Mouse (Mus musculus): Measurements from ENCODE around the gene Crk. TPM values are rescaled to one million over a fixed set of nuclear protein-coding genes. Genes with fewer than 3 reads are reported as not detected.

The Crk gene
- total RNA-seq, 4 experiments from 2014 or later = 111 to 128 (median 120) TPM

GRCm38 (mm10) chr11:75655621-75656545 lies 23.2 kb upstream of the Crk start:
- peak in 1 of 2 experiments; percentile 42 for DNase-seq (ENCODE audit: low spot score in 2 of 2)

DNA sequence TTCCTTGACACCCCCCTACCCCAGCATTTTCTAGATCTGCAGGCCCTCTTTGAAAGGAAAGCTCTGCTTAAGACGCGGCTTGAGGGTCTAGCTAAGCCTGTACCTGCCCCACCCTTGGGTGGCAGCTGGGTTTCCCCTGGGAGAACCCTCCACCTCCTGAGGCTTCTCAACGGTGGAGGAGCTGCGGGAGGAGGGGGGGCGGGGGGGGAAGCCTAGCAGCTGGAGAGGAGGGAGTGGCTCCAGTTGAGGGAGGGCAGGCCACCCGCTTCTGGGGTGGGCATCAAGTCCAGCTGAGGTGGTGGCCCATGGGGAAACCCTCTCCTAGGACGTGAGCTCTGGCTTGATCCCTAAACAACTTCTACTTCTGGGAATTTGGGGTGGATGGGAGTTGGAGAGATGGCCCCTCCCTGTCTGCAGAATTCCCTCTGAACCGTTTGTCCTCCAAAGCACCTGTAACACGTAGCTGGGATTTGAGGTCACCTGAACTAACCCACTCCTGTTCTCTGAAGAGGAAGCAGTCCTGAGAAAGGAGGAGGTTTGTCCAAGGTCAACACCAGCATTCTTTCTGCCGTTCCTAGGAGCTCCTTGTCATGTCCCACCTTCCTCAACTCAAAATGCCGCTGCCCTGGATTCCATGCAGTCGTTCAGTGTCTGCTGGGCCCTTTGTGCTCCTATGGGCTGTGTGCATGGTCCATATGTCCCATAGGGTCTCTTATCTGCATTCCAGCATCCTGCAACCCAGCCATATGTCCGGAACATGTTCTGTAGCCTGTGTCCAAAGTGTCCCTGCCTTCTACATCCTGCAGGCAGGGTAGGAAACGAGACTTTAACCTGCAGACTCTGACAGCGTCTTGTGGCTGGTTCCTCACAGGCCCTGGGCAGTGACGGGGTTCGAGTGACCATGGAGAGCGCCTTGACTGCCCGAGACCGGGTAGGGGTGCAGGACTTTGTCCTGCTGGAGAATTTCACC lies 22.2 kb upstream of the Crk start:
- no peak for DNase-seq (ENCODE audit: low spot score in 2 of 2)

DNA sequence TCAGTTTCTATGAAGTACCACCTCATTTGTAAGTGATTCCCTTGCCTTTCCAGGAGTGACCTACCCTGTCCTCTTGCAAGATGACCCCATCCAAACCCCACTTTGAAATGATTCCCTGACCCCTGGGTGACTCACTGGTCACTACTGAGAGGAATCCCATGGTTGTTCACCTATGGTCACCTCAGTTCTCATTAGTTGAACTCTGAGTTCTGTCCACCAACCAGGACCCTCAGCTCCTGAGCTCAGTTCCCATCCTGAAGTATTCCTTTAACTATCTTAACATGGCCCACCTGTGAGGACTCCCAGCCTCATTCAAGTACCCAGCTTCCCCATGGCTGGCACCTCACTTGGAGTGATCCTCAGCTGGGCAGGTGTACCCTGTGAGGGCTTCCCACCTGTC lies 21.2 kb upstream of the Crk start:
- no peak for DNase-seq (ENCODE audit: low spot score in 2 of 2)

GRCm38 (mm10) chr11:75658311-75658710 lies 20.7 kb upstream of the Crk start:
- DNase-seq (ENCODE audit: low spot score in 2 of 2) = no peak

GRCm38 (mm10) chr11:75658996-75659750 lies 19.9 kb upstream of the Crk start:
- DNase-seq (ENCODE audit: low spot score in 2 of 2) = no peak

DNA sequence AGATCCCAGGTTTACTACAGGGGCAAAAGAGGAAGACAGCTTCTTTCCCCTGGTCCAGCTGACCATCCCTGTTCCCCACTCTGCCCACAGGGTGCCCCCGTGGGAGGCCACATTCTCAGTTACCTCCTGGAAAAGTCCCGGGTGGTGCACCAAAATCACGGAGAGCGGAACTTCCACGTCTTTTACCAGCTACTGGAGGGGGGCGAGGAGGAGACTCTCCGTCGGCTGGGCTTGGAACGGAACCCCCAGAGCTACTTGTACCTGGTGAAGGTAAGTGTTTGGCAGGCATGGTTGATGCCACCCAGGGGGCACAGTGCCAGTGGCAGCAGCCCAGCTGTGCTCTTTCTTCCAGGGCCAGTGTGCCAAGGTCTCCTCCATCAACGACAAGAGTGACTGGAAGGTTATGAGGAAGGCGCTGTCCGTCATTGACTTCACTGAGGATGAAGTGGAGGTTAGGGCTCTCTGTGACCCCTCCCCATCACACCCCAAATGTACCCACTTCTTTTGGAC lies 18.9 kb upstream of the Crk start:
- DNase-seq (ENCODE audit: low spot score in 2 of 2) = no peak

GRCm38 (mm10) chr11:75660941-75661800 lies 17.9 kb upstream of the Crk start:
- no peak for DNase-seq (ENCODE audit: low spot score in 2 of 2)

DNA sequence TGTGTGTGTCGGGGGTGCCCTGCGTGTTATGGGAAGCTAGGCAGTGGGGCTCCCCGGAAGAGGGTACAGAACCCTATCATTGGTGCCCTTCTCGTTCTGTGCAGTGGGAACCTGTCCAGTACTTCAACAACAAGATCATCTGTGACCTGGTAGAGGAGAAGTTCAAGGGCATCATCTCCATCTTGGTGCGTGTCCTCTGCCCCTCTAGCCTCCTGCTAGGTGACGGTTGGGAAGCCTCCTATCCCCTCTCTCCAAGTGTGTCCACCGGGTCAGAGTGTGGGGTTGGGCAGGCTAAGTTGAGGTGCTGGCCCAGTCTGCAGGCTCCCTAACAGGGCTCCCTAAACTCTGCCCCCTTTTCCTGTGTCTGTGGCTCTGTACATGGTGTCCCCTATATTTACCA lies 16.9 kb upstream of the Crk start:
- no peak for DNase-seq (ENCODE audit: low spot score in 2 of 2)

- no peak for DNase-seq (ENCODE audit: low spot score in 2 of 2)
Measured at GRCm38 (mm10) chr11:75666296-75666695, 12.8 kb upstream of the Crk start.

DNA sequence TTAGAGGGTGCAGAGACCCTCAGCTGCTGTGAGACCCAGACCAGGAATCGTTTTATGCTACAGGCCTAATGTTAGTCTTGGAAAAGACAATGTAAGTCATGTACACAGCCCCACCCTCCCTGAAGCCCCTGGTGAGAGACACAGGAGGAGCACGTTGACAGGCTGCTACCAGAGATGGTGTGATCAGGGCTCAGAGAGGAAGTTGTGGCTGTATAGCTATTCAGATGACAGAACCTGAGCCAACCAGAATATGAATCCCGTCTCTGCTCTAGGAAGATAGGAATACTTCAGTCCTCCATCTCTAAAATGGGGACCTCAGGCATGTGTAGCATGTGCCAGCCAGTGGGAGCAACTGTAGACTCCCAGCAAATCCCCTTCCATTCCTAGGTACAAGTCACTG lies 10.4 kb upstream of the Crk start:
- DNase-seq (ENCODE audit: low spot score in 2 of 2) = no peak

GRCm38 (mm10) chr11:75669176-75669852 lies 9.7 kb upstream of the Crk start:
- no peak for DNase-seq (ENCODE audit: low spot score in 2 of 2)

DNA sequence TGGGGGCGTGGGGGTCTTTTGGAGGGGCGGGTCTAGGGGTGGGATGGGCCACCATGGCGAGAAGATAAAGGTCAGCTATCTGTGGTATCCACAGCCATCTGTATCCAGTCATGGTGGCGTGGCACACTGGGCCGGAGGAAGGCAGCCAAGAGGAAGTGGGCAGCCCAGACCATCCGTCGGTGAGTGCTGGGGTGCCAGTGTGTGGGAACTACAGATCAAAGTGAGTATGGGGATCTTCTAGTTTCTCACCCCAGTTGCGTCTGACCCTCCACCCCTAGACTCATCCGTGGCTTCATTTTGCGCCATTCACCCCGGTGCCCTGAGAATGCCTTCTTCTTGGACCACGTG lies 9.2 kb upstream of the Crk start:
- no peak for DNase-seq (ENCODE audit: low spot score in 2 of 2)

DNA sequence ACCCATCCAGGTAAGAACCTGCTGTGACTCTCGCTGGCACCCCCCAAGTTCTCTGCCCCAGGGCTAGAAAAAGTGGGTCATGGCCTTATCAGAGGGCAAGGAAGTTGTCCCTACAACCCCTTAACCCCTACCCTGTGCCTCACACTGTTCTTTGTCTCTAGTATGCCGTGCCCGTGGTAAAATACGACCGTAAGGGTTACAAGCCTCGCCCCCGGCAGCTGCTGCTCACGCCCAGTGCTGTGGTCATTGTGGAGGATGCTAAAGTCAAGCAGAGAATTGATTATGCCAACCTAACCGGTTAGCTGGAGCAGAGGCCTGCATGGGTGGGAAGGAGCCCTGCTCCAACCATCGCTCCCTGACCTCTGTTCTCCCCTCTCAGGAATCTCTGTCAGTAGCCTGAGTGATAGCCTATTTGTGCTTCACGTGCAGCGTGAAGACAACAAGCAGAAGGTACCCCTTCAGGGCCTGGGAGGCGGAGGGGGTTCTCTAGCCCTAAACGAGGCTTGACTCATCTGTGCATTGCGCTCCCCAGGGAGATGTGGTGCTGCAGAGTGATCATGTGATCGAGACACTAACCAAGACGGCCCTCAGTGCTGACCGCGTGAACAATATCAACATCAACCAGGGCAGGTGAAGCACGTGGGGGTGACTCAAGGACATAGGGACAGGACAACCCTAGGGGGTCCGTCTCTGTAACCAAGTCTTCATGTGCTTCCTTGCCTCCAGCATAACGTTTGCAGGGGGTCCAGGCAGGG lies 7.5 kb upstream of the Crk start:
- no peak for DNase-seq (ENCODE audit: low spot score in 2 of 2)

- no peak for DNase-seq (ENCODE audit: low spot score in 2 of 2)
Measured at GRCm38 (mm10) chr11:75673411-75673810, 5.6 kb upstream of the Crk start.

DNA sequence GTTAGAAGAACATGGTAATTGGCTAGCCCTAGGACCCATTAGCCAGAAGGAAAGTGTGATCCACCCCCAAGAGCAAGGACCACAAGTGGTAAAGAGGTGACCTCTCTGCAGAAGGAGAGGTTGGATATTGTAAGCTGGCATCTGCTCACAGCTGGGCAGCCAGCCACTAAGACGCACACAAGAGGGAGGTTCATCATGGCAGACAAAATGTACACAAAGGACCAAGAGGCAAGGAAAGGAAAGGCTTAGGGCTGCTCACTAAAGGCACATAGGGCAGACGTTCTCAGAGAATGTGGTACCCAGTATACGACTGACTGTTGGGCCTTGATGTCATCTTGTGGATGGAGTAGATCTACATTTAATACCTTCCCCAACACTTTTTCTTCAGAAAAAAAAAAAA lies 4.2 kb upstream of the Crk start:
- no peak for DNase-seq (ENCODE audit: low spot score in 2 of 2)

DNA sequence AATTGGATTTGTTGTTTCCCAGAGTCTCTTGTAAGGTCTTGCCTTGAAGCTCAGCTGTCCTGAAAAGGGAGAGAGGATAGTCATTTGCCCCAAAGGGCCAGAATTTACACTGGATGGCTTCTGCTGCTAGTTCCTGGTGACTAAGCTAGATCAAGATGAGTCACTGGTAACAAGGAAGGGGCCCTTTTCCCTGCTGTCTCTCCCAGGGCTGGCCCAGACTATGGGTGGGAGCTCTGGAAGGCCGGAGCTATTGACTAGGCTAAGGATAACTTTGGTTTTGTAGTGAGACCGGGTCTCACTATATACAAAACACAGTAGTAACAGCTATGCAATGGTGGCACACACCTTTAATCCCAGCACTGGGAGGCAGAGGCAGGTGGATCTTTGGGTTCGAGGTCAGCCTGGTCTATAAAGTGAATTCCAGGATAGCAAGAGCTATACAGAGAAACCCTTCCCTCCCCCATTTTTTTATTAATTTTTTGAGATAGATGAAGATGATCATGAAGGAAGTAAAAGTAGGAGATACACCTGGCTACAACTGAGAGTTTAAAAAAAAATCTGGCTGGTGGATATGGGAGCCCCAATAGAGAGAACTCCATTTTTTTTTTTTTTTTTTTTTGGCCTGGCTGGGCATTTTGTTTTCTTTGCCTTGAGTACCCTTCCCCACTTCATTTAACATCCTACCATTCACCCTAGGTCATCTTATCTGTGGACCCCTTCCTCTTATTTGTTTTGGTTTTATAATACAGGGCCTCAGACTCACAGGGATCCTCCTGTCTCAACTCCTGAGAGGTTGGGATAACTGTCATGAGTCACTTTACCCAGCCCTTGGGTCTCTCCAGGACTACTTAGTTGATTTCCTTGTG lies 945 bp upstream of the Crk start:
- DNase-seq (ENCODE audit: low spot score in 2 of 2) = no peak

DNA sequence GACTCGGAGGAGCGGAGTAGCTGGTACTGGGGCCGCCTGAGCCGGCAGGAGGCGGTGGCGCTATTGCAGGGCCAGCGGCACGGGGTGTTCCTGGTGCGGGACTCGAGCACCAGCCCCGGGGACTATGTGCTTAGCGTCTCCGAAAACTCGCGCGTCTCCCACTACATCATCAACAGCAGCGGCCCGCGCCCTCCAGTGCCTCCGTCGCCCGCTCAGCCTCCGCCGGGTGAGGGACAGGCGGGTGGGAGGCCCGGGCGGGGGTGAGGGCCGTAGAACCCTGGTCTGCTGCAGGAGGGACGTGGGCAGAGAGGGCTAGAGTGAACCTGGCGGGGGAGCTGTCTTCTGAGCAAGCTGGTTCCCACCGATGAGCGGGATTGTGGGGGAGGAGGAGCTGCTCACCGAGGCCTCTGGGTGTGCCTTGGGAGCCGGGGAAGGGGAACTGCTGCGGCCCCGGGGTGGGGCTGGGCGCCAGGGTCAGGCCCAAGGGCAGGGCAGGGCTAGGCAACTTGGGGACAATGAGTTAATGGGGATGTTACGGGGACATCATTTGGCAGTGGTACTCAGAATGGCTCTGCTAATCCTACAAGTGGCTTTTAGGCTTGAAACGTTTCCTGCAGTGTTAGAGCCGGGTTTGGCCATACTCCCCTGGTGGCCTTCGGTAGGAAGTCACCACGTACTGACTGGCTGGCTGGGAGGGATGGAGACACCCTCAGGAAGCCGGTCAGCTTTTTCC lies 546 bp downstream of the Crk start:
- peak; percentile 33 to 57 for DNase-seq (ENCODE audit: low spot score in 2 of 2)

Measured in layer of hippocampus, adult 8-10 months (tissue).